Mouse (Mus musculus) CD4-positive helper T cell, adult 2 months (primary cell): ENCODE measurements at regions not wholly inside any gene's neighbourhood (a gene's known extent, or its start where the extent isn't known, plus 50 kb on each side); places are given as distances from the start of the nearest gene placed in this dataset.
"Not testable (repeated sequence)": the region's sequence is repeated elsewhere in the genome, so short reads cannot be mapped to it uniquely, and the experiment has no call there.

ENCODE experiments used
- DNase-seq: peaks from one replicate; pipeline ENCODE4 v3.0.0-alpha.2; 2012; ENCODE audit warnings: low read depth, missing footprints, low spot score

DNA sequence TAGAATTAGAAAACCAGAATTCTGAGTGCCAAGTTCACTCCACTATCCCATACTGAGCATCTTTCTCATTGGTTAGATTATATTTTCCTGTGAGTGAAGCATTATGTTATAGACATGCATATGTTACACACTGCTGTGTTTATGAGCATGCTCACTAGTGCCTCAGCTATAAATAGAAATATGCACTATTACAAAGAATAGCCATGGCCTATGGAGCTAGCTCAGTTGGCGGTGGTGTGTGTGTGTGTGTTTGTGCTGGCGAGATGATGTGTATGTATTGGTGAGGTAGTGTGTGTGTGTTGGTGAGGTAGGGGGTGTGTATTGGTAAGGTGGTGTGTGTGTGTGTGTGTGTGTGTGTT, 106.2 kb downstream of the Sec31a start:
- no peak for DNase-seq

GRCm38 (mm10) chr5:100309071-100309806, 106.8 kb downstream of the Sec31a start:
- no peak for DNase-seq

DNA sequence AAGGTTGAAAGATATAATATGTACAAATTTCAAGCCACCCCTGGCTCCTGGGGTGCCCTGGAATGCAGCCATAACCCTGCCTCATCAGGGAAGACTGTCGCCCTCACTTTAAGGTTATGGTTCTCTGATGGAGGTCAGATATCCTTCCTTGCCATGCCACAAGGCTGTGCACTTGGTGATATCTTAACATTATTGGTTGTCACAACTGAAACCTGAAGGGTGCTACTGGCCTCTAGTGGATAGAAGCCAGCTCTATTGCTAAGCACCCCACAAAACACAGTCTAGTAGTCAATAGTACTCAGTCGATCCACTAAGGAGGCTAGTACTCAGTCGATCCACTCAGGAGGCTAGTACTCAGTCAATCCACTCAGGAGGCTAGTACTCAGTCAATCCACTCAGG, 111.6 kb downstream of the Sec31a start:
- DNase-seq, result no peak

- no peak for DNase-seq
Observed at GRCm38 (mm10) chr5:100302068-100302775, 113.8 kb downstream of the Sec31a start.

DNA sequence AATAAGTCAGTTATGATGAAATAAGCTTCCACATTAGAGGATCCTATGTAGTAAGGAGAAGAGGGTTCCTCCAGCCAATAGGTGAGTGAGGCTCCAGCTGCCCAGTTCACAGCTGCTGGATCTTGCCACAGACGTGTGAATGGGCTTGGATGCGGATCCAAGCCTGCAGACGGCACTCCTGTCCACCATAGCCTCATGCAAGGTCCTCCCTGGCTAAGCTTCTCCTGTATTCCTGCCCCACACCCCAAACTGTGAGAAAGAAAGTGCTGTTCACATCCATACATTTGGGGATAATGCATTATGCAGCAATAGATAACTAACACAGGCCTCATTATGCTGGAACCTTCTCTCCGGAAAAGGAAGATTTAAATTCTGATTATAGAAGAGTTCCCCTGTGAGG, 116.9 kb downstream of the Sec31a start:
- DNase-seq, result no peak

- no peak for DNase-seq
Observed at GRCm38 (mm10) chr5:100294189-100294588, 121.8 kb downstream of the Sec31a start.

GRCm38 (mm10) chr5:100280215-100280614, 120.6 kb upstream of the Tmem150c start:
- no peak for DNase-seq

- DNase-seq, result no peak
Observed at GRCm38 (mm10) chr5:100279474-100279873, 119.9 kb upstream of the Tmem150c start.

DNA sequence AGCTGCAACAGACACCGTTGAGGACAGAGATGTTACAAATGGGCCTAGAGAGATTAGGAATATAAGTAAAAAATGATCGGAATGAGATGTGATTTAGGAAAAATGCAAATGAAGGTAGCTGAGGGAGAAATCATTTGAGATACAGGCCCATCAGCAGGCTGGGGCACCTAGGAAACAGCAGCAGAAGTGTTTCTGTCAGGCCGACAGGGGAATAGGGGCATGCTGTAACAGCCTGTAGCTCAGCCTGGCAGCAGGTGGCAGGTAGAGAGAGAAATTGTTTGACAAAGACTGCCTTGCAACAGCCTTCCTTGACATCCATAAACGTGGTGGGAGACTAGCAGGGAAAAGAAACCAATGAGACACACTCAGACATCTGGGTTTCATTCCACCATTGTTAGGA, 115.1 kb upstream of the Tmem150c start:
- DNase-seq, result no peak

- DNase-seq, result not testable (repeated sequence)
Observed at GRCm38 (mm10) chr5:100271975-100272374, 112.4 kb upstream of the Tmem150c start.

DNA sequence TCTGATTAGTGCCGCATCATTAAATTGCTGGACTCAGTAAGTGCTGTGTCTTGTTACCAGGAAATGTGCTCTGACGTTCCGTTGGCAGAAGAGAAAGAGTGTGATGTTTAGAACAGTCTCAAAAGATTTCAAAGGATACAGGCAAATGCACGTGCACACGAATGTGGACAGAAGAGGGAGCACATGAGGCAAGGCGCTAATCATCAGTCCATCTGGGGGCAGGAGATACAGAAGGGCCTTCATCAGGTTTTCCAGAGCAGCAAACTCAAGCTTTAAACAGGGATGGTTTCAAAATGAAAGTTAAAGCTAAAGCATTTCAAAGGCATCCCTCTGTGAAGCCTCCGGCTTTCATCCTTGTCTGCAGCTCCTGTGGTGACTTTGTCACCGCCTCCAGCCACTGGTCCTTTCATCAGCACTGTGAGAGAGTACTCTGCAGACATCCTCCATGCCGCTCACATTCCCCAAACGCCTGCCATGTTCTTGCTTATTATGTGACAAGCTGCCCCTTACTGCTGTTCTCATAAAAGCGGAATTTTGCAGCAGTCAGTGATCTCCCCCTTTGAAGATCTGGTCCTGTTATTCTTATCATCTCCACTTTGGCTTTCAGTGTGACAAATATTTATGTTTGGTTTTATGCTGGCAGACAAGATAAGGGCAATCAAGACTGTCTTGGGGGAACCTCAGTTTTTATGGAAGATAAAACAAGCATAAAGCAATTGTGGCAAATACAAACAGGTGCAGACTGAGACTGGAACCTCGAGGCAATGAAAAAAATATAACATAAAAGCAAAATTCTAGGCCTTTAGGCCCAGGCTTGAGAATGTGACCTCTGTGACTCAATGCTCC, 111.5 kb upstream of the Tmem150c start:
- no peak for DNase-seq

GRCm38 (mm10) chr5:100268111-100268878, 108.7 kb upstream of the Tmem150c start:
- no peak for DNase-seq

- DNase-seq, result no peak
Observed at GRCm38 (mm10) chr5:100266671-100267510, 107.3 kb upstream of the Tmem150c start.

- no peak for DNase-seq
Observed at GRCm38 (mm10) chr5:100259803-100260693, 100.4 kb upstream of the Tmem150c start.

- DNase-seq, result no peak
Observed at GRCm38 (mm10) chr5:100258952-100259710, 99.5 kb upstream of the Tmem150c start.

DNA sequence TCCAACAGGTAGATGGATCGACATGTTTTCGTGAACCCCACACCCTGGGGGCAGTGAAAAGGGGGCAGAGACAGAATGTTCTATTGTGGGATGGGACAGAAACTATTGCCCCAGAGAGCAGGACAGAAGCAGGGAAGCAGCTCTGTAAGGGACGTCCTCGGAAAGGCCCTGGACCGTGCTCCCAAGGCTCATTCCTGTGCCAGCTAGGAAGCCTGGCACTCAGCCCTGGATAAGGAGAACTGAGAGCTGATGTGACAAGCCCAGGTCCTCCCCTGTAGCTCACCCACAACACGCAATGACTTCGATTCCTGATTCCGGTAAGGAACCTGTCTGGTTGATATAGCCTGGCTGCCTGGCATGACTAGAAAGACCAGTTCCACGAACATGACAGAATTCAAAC, 95.7 kb upstream of the Tmem150c start:
- DNase-seq, result no peak

DNA sequence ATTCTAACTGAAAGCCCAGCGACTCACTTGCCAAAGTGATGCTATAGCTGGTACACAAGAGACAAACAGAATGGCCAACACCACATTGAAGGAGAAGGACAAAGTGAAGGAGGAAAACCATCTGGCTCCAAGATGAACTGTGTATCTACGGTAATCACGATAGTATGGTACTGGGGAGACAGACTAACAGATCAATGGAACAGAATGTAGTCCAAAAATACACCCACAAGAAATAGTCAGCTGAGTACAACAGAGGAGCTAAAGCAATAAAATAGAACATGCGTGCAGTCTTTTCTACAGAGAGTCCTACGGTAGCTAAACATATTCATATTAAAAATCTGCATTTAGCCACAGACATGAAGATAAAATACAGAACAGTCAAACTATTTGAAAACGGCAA, 92.4 kb upstream of the Tmem150c start:
- no peak for DNase-seq

- peak; percentile 23 for DNase-seq
Observed at GRCm38 (mm10) chr5:100249757-100250156, 90.1 kb upstream of the Tmem150c start.

DNA sequence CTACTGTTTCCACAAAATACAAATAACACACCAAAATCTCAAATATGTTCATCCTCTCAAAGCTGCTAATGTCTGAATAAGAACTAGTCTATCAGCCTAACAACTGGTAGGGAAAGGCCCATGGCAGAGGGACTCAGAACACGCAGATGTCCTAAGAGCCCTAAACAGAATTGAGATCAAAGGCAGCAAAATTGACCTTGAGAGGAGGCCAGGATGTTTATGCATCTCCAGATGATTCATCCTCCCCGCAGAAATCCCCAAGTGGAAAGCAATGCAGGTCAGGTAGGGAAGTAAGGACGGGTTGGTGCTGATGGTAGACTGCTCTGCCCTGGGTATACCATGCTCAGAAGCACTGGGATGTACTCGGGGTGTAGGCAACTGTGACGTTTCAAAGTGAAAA, 89.0 kb upstream of the Tmem150c start:
- DNase-seq, result no peak
